Mouse (Mus musculus): ENCODE measurements at regions not wholly inside any gene's neighbourhood (a gene's known extent, or its start where the extent isn't known, plus 50 kb on each side); places are given as distances from the start of the nearest gene placed in this dataset.

DNA sequence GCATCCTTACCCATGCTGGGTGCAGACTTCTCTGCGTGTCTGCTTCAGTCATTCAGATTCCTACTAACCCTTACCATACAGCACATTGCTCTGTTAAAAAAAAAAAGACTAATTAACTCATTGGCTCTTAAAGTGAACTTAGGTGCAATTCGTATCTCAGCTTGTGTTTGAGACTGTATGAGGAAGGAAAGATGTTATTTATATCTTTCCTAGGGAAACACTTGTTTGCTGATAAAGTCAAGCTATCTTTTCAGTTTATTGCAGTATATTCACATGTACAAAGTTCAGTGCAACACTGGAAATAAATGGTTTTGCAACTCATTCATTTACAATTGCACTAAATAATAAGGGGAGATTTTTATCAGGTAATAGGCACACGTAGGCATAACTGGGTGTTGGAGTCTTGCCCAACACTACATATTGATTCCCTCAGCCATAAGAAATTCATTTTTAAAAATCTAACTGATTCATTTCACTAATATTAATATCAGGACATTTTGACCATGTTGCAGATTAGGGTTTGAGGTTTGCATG is 257.8 kb upstream of the Chrm3 start:
- TF ChIP-seq CTCF (IDR thresholded peaks at IDR 0.05; ENCODE audit: control insufficient read depth, insufficient read depth, insufficient replicate concordance, low read depth, low read length) = no peak
- no peak for TF ChIP-seq POLR2A (IDR thresholded peaks at IDR 0.05; ENCODE audit: control insufficient read depth, low read depth, low read length)

All from testis, adult 2 months (tissue).